Mouse (Mus musculus) embryonic facial prominence, embryonic 14.5 days (tissue): ENCODE results near the gene Kdm5b. TPM values are rescaled to one million over a fixed set of nuclear protein-coding genes. Genes with fewer than 3 reads are reported as not detected.

Experiments
- ATAC-seq: fragments of 200-750 bp; cut with Nextera tagmentation; 2 replicates; pipeline ENCODE4 v1.8.0; 2017; ENCODE audit warnings: low read depth, moderate number of reproducible peaks, moderate TSS enrichment
- DNase-seq: peaks from one replicate; pipeline ENCODE4 v3.0.0-alpha.2; 2015; ENCODE audit warnings: low spot score
- H3K27ac ChIP-seq: fragments of 300-500 bp; sonication (generic); replicated peaks from 2 replicates; pipeline ENCODE4 v1.5.1; 2014; ENCODE audit warnings: low read depth, mild to moderate bottlenecking, low read length, moderate library complexity
- H3K27me3 ChIP-seq: fragments of 300-500 bp; sonication (generic); replicated peaks from 2 replicates; pipeline ENCODE4 v1.6.1; 2014; ENCODE audit warnings: low read length; ENCODE audit not compliant: control insufficient read depth, insufficient read depth
- H3K36me3 ChIP-seq: fragments of 300-500 bp; sonication (generic); 2 replicates; pipeline ENCODE4 v1.6.1; 2014; ENCODE audit warnings: low read length, mixed read lengths; ENCODE audit not compliant: control insufficient read depth, insufficient read depth
- H3K4me1 ChIP-seq: fragments of 300-500 bp; sonication (generic); 2 replicates; pipeline ENCODE4 v1.6.1; 2014; ENCODE audit warnings: antibody characterized with exemption, low read length; ENCODE audit not compliant: control insufficient read depth, insufficient read depth
- H3K4me2 ChIP-seq: fragments of 300-500 bp; sonication (generic); 2 replicates; pipeline ENCODE4 v1.6.1; 2014; ENCODE audit warnings: low read depth, mild to moderate bottlenecking, low read length, moderate library complexity, mixed read lengths
- H3K4me3 ChIP-seq: fragments of 300-500 bp; sonication (generic); 2 replicates; pipeline ENCODE4 v1.5.1; 2014; ENCODE audit warnings: low read depth, mild to moderate bottlenecking, low read length
- H3K9ac ChIP-seq: fragments of 300-500 bp; sonication (generic); 2 replicates; pipeline ENCODE4 v1.6.1; 2014; ENCODE audit warnings: low read depth, mild to moderate bottlenecking, low read length, moderate library complexity, mixed read lengths
- H3K9me3 ChIP-seq: fragments of 300-500 bp; sonication (generic); 2 replicates; pipeline ENCODE4 v1.6.1; 2016; ENCODE audit warnings: low read length; ENCODE audit not compliant: control insufficient read depth
- WGBS: fragments of 180-500 bp; shearing (Covaris S2); extraction: QIAGEN DNeasy Blood & Tissue Kit; methylation state at CpG from one replicate; pipeline ENCODE4 v1.1.7; 2014; 5-methylcytosine and 5-hydroxymethylcytosine counted together
- polyA plus RNA-seq: library from polyadenylated mRNA; unstranded; fragments of >200 nt; fragmentation: Nextera tagmentation; extraction: Ambion mirVana; gene quantifications from 2 replicates; pipeline ENCODE4 v1.2.1, GENCODE M21; 2014

Kdm5b gene
- polyA plus RNA-seq, 1 experiment from 2014 or later: 63.0 TPM

DNA sequence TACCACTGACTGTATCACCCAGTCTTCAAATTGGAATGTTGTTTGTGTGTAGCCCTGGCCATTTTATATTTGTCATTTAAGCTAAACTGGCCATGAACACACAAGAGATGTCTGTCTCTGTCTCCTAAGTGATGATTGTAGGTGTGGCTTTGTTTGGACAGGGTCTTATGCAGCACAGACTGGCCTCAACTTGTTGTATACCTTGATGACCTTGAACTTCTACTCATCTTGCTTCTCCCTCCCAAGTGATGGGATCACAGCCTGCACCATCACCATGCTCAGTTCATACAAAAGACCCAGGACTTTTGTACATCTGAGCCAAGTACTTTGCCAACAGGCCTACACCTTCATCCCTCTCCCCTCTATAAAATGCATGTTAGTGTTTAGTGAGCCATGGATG, 29.7 kb downstream of the Kdm5b start:
- H3K36me3 ChIP-seq: peaks cover 74% of the 10 kb centered on the region
- DNase-seq: no peak
- no peak for ATAC-seq

DNA sequence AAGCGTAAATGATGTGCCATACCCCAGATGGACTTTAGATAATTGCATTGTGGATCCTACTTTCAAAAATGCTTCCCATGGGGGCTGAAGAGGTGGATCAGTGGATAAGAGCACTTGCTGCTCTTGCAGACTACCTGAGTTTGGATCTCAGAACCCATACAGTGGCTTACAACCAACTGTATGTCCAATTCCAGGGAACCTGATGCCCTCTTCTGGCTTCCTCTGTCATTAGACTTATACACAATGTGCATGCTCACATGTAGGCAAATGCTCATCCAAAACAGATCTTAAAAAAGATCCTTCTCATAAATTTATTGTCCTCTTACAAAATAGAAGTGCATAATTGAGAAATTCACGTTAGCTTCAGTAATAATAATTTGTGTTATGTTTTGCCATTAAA, 31.8 kb downstream of the Kdm5b start:
- H3K9ac ChIP-seq: no peak overlapping the region
- no peak for DNase-seq
- no peak for ATAC-seq
- no peaks in the 10 kb centered on the region for H3K9me3 ChIP-seq
- 88% methylated on average over 2 of the region's 2 CpGs for WGBS
- no peaks in the 10 kb centered on the region for H3K4me1 ChIP-seq
- H3K4me2 ChIP-seq: no peak overlapping the region
- H3K4me3 ChIP-seq: no peak overlapping the region
- no peaks in the 10 kb centered on the region for H3K27me3 ChIP-seq
- H3K36me3 ChIP-seq: peaks cover 80% of the 10 kb centered on the region
- H3K27ac ChIP-seq: no peak overlapping the region

More for the DNA sequence above, 29.7 kb downstream of the Kdm5b start:
- no peak overlapping the region for H3K9ac ChIP-seq
- H3K9me3 ChIP-seq: no peaks in the 10 kb centered on the region
- no peaks in the 10 kb centered on the region for H3K27me3 ChIP-seq
- H3K4me2 ChIP-seq: no peak overlapping the region
- no peaks in the 10 kb centered on the region for H3K4me1 ChIP-seq
- H3K4me3 ChIP-seq: no peak overlapping the region
- H3K27ac ChIP-seq: no peak overlapping the region

DNA sequence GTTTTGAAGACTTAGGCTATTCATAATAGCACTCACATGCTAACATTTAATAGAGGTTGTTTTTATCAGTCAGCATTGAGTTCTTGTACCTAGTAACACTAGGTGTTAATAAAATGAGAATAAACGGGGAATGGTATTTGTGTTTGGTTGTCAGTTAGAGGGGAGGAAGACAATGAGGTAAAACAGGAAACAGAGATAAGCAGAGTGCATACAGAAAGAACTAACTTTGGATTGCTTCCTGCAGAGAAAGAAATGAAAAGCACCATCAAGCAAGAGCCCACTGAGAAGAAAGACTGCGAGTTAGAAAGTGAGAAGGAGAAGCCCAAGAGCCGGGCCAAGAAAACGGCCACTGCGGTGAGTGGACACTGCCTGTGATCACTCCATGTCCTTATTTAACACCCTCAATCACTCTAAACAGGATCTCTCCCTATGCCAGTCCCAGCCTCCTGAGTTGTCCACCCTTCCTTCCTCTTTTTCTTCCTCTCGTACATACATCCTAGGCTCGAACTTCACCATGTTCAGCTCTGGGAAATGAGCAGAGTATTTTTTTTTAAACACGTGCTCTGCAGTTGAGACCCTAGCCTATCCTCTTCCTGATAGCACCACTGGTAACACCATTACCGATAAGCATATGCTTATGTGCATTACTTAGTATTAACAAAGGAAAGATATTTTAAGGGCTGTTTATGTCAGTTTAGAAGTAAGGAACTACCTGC, 37.5 kb downstream of the Kdm5b start:
- H3K9ac ChIP-seq: no peak overlapping the region
- H3K27ac ChIP-seq: no peak overlapping the region
- H3K27me3 ChIP-seq: no peaks in the 10 kb centered on the region
- H3K4me1 ChIP-seq: no peaks in the 10 kb centered on the region
- ATAC-seq: no peak
- DNase-seq: no peak
- WGBS: 88% methylated on average over 9 of the region's 9 CpGs
- H3K4me3 ChIP-seq: no peak overlapping the region
- peaks cover 93% of the 10 kb centered on the region for H3K36me3 ChIP-seq
- no peaks in the 10 kb centered on the region for H3K9me3 ChIP-seq
- H3K4me2 ChIP-seq: no peak overlapping the region

DNA sequence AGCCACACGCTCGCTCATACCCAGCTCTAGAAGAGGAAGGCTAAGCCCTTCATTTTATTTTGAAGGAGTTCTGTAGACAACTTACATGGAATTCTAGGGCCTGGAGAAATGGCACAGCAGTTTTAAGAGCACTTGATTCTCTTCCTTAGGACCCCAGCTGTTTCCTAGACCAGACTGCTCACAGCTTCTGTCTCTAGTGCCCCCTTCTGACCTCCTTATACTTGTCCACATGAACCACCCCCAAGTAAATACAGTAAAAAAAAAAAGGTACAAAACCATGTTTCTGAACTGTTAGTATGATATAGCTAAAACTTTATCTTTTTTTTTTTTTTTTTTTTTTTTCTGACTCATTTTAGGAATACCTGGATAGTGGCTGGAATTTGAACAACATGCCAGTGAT, 44.1 kb downstream of the Kdm5b start:
- no peak for DNase-seq
- WGBS: 93% methylated on average over 2 of the region's 2 CpGs
- Histone ChIP-seq H3K27ac (no peak overlapping the region), H3K9me3 (no peaks in the 10 kb centered on the region), H3K4me2 (no peak overlapping the region), H3K4me3 (no peak overlapping the region), H3K27me3 (no peaks in the 10 kb centered on the region), H3K9ac (no peak overlapping the region), H3K4me1 (no peaks in the 10 kb centered on the region), H3K36me3 (peaks cover 93% of the 10 kb centered on the region)
- ATAC-seq: no peak

DNA sequence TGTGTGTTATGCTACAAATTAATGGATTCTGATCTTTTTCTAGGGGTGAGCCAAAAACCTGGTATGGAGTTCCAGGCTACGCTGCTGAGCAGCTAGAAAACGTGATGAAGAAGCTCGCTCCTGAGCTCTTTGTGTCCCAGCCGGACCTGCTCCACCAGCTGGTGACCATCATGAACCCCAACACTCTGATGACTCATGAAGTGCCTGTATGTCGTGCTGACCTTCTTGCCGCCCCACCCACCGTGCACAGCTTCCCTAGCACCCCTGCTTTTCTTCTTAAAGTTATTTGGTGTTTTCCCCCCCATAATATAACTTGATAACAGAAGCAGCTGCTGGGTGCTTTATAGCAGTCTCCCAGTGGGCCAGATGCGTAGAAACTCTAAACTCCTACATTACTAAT, 45.7 kb downstream of the Kdm5b start:
- Histone ChIP-seq H3K27me3 (no peaks in the 10 kb centered on the region), H3K36me3 (peaks cover 89% of the 10 kb centered on the region), H3K4me2 (no peak overlapping the region), H3K9ac (no peak overlapping the region), H3K27ac (no peak overlapping the region), H3K4me1 (no peaks in the 10 kb centered on the region), H3K4me3 (no peak overlapping the region), H3K9me3 (no peaks in the 10 kb centered on the region)
- DNase-seq (no peak), ATAC-seq (no peak)
- 89% methylated on average over 8 of the region's 8 CpGs for WGBS

DNA sequence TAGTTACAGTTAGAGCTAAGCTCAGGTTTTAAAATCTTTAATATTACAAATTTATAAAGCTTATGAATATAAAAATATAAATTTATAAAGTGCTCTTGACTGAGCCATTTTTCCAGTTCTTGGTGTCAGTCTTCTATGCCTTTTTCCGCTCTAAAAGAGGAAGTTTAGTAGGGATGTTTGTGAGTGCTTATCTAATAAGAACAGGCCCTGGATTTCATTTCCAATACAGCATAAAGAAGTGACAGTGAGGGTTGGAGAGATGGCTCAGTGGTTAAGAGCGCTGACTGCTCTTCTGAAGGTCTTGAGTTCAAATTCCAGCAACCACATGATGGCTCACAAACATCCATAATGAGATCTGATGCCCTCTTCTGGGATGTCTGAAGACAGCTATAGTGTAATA, 46.4 kb downstream of the Kdm5b start:
- no peak overlapping the region for H3K9ac ChIP-seq
- H3K36me3 ChIP-seq: peaks cover 89% of the 10 kb centered on the region
- DNase-seq: no peak
- ATAC-seq: no peak
- no peak overlapping the region for H3K27ac ChIP-seq
- no peaks in the 10 kb centered on the region for H3K9me3 ChIP-seq
- H3K27me3 ChIP-seq: no peaks in the 10 kb centered on the region
- WGBS: 96% methylated on average over 2 of the region's 2 CpGs
- no peak overlapping the region for H3K4me2 ChIP-seq
- no peaks in the 10 kb centered on the region for H3K4me1 ChIP-seq
- H3K4me3 ChIP-seq: no peak overlapping the region

DNA sequence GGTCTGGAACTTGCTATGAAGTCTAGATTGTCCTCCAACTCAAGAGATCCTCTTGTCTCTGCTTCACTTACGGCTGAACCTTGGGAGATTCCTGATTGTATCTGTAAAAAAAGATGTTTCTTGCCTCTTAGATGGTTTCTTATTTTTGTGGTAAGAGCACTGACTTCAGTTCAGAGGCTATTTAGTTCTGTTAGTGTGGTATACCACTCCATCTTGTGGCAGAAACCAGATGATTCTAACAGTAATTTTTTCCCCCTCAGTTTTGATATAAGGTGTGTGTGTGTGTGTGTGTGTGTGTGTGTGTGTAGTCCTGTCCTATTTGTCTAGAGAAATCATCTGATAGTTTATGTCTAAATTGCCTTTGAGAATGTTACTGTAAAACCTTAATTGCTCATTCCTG, 47.3 kb downstream of the Kdm5b start:
- H3K4me3 ChIP-seq: no peak overlapping the region
- no peaks in the 10 kb centered on the region for H3K27me3 ChIP-seq
- no peak overlapping the region for H3K9ac ChIP-seq
- DNase-seq: no peak
- H3K36me3 ChIP-seq: peaks cover 89% of the 10 kb centered on the region
- 93% methylated on average over 1 of the region's 1 CpGs for WGBS
- no peaks in the 10 kb centered on the region for H3K9me3 ChIP-seq
- no peak overlapping the region for H3K4me2 ChIP-seq
- no peaks in the 10 kb centered on the region for H3K4me1 ChIP-seq
- H3K27ac ChIP-seq: no peak overlapping the region
- ATAC-seq: no peak

DNA sequence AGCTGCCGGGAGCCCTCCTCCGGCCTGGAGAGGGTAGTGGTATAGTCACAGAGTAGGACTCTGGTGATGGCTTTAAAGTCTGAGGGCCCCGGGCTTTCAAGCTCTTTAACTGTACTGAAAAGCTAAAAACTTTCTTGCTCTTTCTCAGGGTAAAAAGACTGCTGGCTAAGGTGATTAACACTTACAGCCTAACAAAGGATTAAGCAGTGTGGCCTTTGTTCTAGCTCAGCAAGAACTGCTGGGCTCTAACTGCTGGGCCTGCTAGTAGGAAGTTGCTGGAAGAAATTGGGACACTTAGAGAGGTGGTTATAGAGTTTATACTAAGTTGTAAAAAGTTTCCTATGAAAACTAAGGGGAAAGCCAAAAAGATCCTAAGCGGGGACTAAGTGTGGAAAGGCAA, 49.2 kb downstream of the Kdm5b start:
- H3K9ac ChIP-seq: no peak overlapping the region
- H3K4me2 ChIP-seq: no peak overlapping the region
- no peaks in the 10 kb centered on the region for H3K4me1 ChIP-seq
- no peak for ATAC-seq
- H3K27me3 ChIP-seq: no peaks in the 10 kb centered on the region
- no peak overlapping the region for H3K4me3 ChIP-seq
- peaks cover 92% of the 10 kb centered on the region for H3K36me3 ChIP-seq
- no peak for DNase-seq
- H3K27ac ChIP-seq: no peak overlapping the region
- WGBS: 84% methylated on average over 4 of the region's 4 CpGs
- no peaks in the 10 kb centered on the region for H3K9me3 ChIP-seq

DNA sequence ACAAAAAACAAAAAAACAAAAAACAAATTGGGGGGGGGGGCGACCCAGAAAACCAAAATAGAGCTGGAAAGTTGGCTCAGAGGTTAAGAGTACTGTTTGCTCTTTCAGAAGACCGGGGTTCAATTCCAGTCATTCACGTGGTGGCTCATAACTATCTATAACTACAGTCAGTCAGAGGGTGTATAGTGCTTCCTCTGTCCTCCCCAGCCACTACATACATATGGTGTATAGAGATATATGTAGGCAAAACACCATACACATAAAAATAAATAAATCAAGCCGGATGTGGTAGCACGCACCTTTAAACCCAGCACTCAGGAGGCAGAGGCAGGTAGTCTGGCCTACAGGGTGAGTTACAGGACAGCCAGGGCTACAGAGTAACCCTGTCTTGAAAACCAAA, 54.6 kb downstream of the Kdm5b start:
- no peak overlapping the region for H3K4me3 ChIP-seq
- DNase-seq (no peak), ATAC-seq (no peak)
- no peaks in the 10 kb centered on the region for H3K4me1 ChIP-seq
- no peak overlapping the region for H3K9ac ChIP-seq
- H3K27me3 ChIP-seq: no peaks in the 10 kb centered on the region
- peaks cover 87% of the 10 kb centered on the region for H3K36me3 ChIP-seq
- no peak overlapping the region for H3K27ac ChIP-seq
- H3K9me3 ChIP-seq: no peaks in the 10 kb centered on the region
- H3K4me2 ChIP-seq: no peak overlapping the region
- 95% methylated on average over 5 of the region's 5 CpGs for WGBS
